Mouse (Mus musculus) urinary bladder, postnatal 25 days (tissue): ENCODE measurements around the gene Fpgs.

ENCODE experiments used
- DNase-seq: peaks from one replicate; pipeline ENCODE4 v3.0.0; 2022; ENCODE audit warnings: low spot score

Fpgs gene

GRCm38 (mm10) chr2:32671147-32671546 lies 32.8 kb downstream of the Fpgs start:
- no peak for DNase-seq

GRCm38 (mm10) chr2:32669876-32670275 lies 34.1 kb downstream of the Fpgs start:
- DNase-seq, result no peak

- DNase-seq, result no peak
Measured at GRCm38 (mm10) chr2:32668176-32668575, 35.8 kb downstream of the Fpgs start.

- no peak for DNase-seq
Measured at GRCm38 (mm10) chr2:32667775-32668174, 36.2 kb downstream of the Fpgs start.

- DNase-seq, result no peak
Measured at GRCm38 (mm10) chr2:32665853-32666252, 38.1 kb downstream of the Fpgs start.

GRCm38 (mm10) chr2:32665345-32665744 lies 38.6 kb downstream of the Fpgs start:
- no peak for DNase-seq

- no peak for DNase-seq
Measured at GRCm38 (mm10) chr2:32662291-32662690, 41.7 kb downstream of the Fpgs start.

GRCm38 (mm10) chr2:32661509-32662107 lies 42.3 kb downstream of the Fpgs start:
- DNase-seq, result peak; percentile 22

- DNase-seq, result no peak
Measured at GRCm38 (mm10) chr2:32658873-32659272, 45.1 kb downstream of the Fpgs start.

GRCm38 (mm10) chr2:32655826-32656225 lies 48.1 kb downstream of the Fpgs start:
- DNase-seq, result no peak

- DNase-seq, result no peak
Measured at GRCm38 (mm10) chr2:32655394-32655744, 48.6 kb downstream of the Fpgs start.

GRCm38 (mm10) chr2:32654743-32655393 lies 49.1 kb downstream of the Fpgs start:
- no peak for DNase-seq

- no peak for DNase-seq
Measured at GRCm38 (mm10) chr2:32653764-32654163, 50.2 kb downstream of the Fpgs start.

- DNase-seq, result no peak
Measured at GRCm38 (mm10) chr2:32647366-32647765, 56.6 kb downstream of the Fpgs start.

- DNase-seq, result no peak
Measured at GRCm38 (mm10) chr2:32646379-32647056, 57.4 kb downstream of the Fpgs start, which contains the start of gene Eng. Eng (plus strand) TSS chr2:32646595.

GRCm38 (mm10) chr2:32645647-32646046 lies 58.3 kb downstream of the Fpgs start:
- no peak for DNase-seq

GRCm38 (mm10) chr2:32644799-32645475 lies 59.0 kb downstream of the Fpgs start:
- DNase-seq, result no peak

- DNase-seq, result no peak
Measured at GRCm38 (mm10) chr2:32644083-32644482, 59.9 kb downstream of the Fpgs start.

- no peak for DNase-seq
Measured at GRCm38 (mm10) chr2:32642813-32643212, 61.1 kb downstream of the Fpgs start.

- DNase-seq, result no peak
Measured at GRCm38 (mm10) chr2:32641810-32642209, 62.1 kb downstream of the Fpgs start.

GRCm38 (mm10) chr2:32640550-32641051 lies 63.3 kb downstream of the Fpgs start:
- no peak for DNase-seq

GRCm38 (mm10) chr2:32639632-32640031 lies 64.3 kb downstream of the Fpgs start:
- no peak for DNase-seq
